Mouse (Mus musculus): ENCODE results near the gene Mxi1.
A peak's percentile ranks its signal among the peaks of the same experiment; 100 is the strongest.

- TF ChIP-seq EP300 (IDR thresholded peaks at IDR 0.05) (peak; percentile 72), CTCF (IDR thresholded peaks at IDR 0.05) (no peak)
Measured at GRCm38 (mm10) chr19:53424629-53425028, 114.3 kb downstream of the Mxi1 start.

Measured in lung, postnatal 0 days (tissue).